Mouse (Mus musculus): ENCODE results near the gene Mettl24. TPM values are rescaled to one million over a fixed set of nuclear protein-coding genes. Genes with fewer than 3 reads are reported as not detected.

Gene Mettl24
- not detected for total RNA-seq (2018; cell fraction: chromatin; rRNA removed)
- total RNA-seq (2018; cell fraction: cytosol; rRNA removed): not detected
- total RNA-seq (2018; cell fraction: nucleus; rRNA removed): not detected
- not detected in 3 replicates for polyA plus RNA-seq (2018)

DNA sequence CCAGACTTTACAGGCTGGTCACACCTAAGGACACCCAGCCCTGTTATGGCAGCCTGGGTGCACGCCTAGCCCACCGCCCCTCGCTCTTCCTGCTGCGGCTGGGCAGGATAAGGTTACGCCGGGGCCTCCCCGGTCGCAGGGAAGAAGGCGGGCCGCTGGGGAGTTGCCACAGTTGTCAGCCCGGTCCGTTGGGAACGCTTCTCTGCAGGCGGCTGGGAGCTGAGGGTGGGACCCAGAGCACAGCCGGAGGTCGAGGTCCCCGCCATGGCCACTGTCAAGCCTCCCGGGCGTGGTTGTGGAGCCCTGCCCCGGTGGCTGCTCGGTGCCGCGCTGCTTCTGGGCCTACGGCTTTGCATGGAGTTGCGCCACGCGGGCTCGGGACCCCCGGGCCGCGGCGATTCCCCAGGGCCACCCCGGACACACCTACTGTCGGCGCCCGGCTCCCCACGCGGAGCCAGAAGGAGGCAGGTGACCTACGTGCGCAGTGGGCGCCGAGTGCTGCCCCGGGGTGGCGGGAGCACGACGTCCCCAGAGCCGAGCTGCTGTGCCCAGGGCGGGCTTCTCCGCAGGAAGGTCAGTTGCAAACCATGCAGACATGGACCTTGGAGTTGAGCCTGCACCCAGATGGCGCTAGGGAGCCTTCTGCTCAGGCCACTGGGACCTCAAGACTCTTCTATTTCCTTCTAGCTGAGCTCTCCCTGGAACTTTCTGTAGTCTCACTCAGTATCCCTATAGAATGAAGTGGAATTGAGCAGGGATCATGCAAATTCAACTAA is at the start of gene Mettl24:
Mettl24 (plus strand) TSS at position 191 of the 776 bp plus-strand sequence.
- WGBS (ENCODE audit: missing documents): 2% methylated on average over 50 of the region's 50 CpGs
- Histone ChIP-seq H3K79me2 (ENCODE audit: inconsistent target) (no peaks in the 10 kb centered on the region), H3K36me3 (ENCODE audit: inconsistent target) (no peaks in the 10 kb centered on the region), H3K27ac (no peak within 1 kb of the TSS), H3K4me3 (ENCODE audit: inconsistent target) (no peak within 1 kb of the TSS)

DNA sequence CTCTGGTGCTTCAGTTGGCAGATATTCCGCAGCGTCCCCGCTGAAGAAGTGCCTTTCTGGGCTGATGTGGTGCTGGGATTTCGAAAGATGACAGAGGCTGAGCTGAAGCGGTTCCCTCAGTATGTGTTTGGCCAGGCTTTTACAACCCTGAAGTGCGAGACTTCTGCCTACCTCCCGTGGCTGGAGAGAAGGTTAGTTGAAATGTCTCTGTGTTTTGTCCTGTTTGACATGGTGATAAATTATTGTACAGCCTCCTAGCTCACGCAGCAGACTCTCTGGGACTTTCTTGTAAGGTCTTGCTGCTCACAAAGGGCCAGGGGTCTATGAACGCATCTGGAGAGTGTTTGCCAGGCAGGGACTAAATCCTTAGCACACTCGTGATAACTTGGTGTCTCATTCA is 45.8 kb upstream of the Mettl24 start:
- Histone ChIP-seq H3K79me2 (ENCODE audit: inconsistent target) (no peaks in the 10 kb centered on the region), H3K36me3 (ENCODE audit: inconsistent target) (no peaks in the 10 kb centered on the region), H3K27ac (no peak overlapping the region), H3K4me3 (ENCODE audit: inconsistent target) (no peak overlapping the region)
- WGBS (ENCODE audit: missing documents): 77% methylated on average over 10 of the region's 10 CpGs

DNA sequence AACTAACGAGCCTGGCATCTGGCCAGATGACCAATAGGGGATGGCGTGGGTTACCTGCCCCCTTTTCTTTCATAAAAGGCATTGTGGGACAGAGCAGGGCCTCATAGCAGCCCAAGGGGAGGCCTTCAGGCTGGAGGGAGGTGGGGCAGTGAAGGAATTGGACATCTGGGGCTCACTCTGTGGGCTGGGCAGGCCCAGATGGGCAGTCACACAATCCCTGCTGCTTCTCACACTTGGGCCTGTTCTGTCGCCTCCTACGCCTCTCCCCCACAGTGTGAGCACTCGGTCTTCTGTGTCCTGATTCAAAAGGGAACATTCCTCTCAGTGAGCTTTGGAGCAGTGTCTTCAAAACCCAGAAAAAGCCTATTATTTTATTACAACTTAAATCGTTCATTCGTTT is 44.8 kb upstream of the Mettl24 start:
- Histone ChIP-seq H3K4me3 (ENCODE audit: inconsistent target) (no peak overlapping the region), H3K79me2 (ENCODE audit: inconsistent target) (no peaks in the 10 kb centered on the region), H3K27ac (no peak overlapping the region), H3K36me3 (ENCODE audit: inconsistent target) (no peaks in the 10 kb centered on the region)
- WGBS (ENCODE audit: missing documents): 87% methylated on average over 7 of the region's 7 CpGs

GRCm38 (mm10) chr10:40638823-40639819 is 44.0 kb upstream of the Mettl24 start:
- Histone ChIP-seq H3K27ac (no peak overlapping the region), H3K4me3 (ENCODE audit: inconsistent target) (no peak overlapping the region), H3K79me2 (ENCODE audit: inconsistent target) (no peaks in the 10 kb centered on the region), H3K36me3 (ENCODE audit: inconsistent target) (no peaks in the 10 kb centered on the region)
- WGBS (ENCODE audit: missing documents): 86% methylated on average over 26 of the region's 26 CpGs

DNA sequence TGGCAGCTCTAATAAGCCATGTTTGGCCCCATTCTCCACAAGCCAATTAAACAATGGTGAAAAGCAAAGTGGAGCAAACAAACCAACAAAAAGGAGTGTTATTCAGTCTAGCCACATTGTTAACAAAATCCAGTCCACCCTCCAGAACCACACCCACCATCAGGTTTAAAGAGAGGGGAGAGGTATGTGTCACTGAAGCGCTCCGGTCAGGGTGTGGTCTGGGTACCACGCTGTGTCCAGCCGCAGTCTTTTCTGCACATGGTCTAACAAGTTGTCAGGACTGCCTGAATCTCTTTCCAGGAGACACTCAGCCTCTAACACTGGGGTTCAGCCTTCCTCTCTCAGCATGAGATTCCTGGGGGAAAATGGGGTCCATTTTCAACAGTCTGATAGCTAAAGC is 42.7 kb upstream of the Mettl24 start:
- 89% methylated on average over 4 of the region's 4 CpGs for WGBS (ENCODE audit: missing documents)
- H3K27ac ChIP-seq: no peak overlapping the region
- no peak overlapping the region for H3K4me3 ChIP-seq (ENCODE audit: inconsistent target)
- no peaks in the 10 kb centered on the region for H3K79me2 ChIP-seq (ENCODE audit: inconsistent target)
- no peaks in the 10 kb centered on the region for H3K36me3 ChIP-seq (ENCODE audit: inconsistent target)

DNA sequence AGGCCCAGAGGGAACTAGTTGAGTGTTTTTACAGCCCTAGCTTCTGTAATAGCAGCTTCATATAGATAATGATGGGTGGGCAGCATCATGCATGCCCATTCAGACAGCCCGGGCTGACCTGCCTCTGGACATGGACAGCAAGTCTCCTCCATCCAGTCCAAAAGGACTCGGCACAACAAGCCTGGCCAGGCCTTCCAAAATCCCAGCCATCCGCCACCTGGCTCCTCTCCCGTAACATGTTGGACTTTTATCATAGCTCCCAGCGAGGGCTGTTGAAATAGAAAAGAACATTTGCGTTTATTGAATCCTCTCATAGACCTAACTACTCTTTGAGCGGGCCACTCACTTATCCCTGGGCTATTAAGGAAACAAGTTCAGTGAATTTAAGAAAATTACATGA is 41.2 kb upstream of the Mettl24 start:
- WGBS (ENCODE audit: missing documents): 90% methylated on average over 7 of the region's 7 CpGs
- Histone ChIP-seq H3K79me2 (ENCODE audit: inconsistent target) (no peaks in the 10 kb centered on the region), H3K36me3 (ENCODE audit: inconsistent target) (no peaks in the 10 kb centered on the region), H3K4me3 (ENCODE audit: inconsistent target) (no peak overlapping the region), H3K27ac (no peak overlapping the region)

- Histone ChIP-seq H3K36me3 (ENCODE audit: inconsistent target) (no peaks in the 10 kb centered on the region), H3K27ac (no peak overlapping the region), H3K4me3 (ENCODE audit: inconsistent target) (no peak overlapping the region), H3K79me2 (ENCODE audit: inconsistent target) (no peaks in the 10 kb centered on the region)
- 72% methylated on average over 5 of the region's 5 CpGs for WGBS (ENCODE audit: missing documents)
Measured at GRCm38 (mm10) chr10:40643126-40643525, 40.0 kb upstream of the Mettl24 start.

DNA sequence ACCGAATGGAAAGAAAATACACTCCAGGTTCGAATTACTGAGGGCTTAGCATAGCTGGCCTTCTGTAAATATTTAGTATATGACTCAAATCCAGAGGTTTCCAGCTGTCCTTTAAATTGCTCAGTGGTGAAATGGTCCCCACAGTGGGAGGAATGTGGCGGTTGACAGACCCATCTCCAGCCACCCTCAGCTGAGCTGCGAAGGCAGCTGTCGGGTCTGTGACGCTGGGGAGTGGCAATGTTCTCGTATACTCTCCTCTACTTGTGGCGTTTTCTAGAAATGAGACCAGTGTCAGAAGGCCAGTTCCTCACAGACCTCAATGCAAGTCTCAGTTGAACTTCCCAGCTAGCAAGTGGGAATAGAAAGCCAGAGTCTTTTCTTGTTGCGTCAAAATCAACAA is 38.6 kb upstream of the Mettl24 start:
- 81% methylated on average over 9 of the region's 9 CpGs for whole genome bisulfite sequencing (ENCODE audit: missing documents)
- H3K36me3 ChIP-seq (ENCODE audit: inconsistent target): no peaks in the 10 kb centered on the region
- no peak overlapping the region for H3K4me3 ChIP-seq (ENCODE audit: inconsistent target)
- no peaks in the 10 kb centered on the region for H3K79me2 ChIP-seq (ENCODE audit: inconsistent target)
- H3K27ac ChIP-seq: no peak overlapping the region

DNA sequence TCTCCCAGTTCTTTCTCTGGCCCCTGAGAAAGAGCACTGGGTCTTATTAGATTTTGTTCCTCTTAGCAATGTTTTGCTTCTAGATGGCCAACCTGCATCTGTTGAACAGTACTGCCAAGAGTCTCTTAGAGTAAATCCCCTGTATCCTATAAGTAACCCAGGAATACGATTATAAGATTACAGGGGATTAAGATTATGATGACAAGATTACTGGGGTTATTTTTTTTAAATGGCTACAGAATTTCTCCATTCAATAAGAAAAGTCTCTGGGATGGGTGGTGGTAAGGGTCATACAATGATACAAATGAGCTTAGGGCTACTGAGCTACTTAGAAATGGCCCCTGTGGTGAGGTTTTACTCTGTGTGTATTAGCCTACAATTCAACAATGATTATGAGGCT is 37.7 kb upstream of the Mettl24 start:
- no peak overlapping the region for H3K27ac ChIP-seq
- 73% methylated on average over 1 of the region's 1 CpGs for WGBS (ENCODE audit: missing documents)
- no peak overlapping the region for H3K4me3 ChIP-seq (ENCODE audit: inconsistent target)
- no peaks in the 10 kb centered on the region for H3K79me2 ChIP-seq (ENCODE audit: inconsistent target)
- H3K36me3 ChIP-seq (ENCODE audit: inconsistent target): no peaks in the 10 kb centered on the region

GRCm38 (mm10) chr10:40648776-40649175 is 34.3 kb upstream of the Mettl24 start:
- Histone ChIP-seq H3K79me2 (ENCODE audit: inconsistent target) (no peaks in the 10 kb centered on the region), H3K4me3 (ENCODE audit: inconsistent target) (no peak overlapping the region), H3K27ac (no peak overlapping the region), H3K36me3 (ENCODE audit: inconsistent target) (no peaks in the 10 kb centered on the region)
- 82% methylated on average over 12 of the region's 12 CpGs for WGBS (ENCODE audit: missing documents)

DNA sequence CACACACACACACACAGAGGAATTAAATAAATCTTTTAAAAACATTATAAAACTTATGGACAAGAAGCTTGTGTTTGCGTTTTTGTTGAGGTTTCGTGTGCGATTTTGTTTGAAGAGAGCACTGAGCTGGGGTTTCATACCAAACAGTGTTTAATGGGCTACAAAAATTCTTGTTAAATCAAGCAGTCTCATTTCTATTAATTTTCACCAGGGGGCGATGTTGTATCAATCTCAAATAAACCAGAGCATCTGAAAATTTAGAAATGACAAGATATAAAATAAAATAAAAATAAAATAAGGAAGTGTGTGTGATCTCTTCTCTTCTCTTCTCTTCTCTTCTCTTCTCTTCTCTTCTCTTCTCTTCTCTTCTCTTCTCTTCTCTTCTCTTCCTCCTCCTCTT is 33.4 kb upstream of the Mettl24 start:
- Histone ChIP-seq H3K27ac (no peak overlapping the region), H3K36me3 (ENCODE audit: inconsistent target) (no peaks in the 10 kb centered on the region), H3K4me3 (ENCODE audit: inconsistent target) (no peak overlapping the region), H3K79me2 (ENCODE audit: inconsistent target) (no peaks in the 10 kb centered on the region)
- WGBS (ENCODE audit: missing documents): 44% methylated on average over 4 of the region's 4 CpGs

DNA sequence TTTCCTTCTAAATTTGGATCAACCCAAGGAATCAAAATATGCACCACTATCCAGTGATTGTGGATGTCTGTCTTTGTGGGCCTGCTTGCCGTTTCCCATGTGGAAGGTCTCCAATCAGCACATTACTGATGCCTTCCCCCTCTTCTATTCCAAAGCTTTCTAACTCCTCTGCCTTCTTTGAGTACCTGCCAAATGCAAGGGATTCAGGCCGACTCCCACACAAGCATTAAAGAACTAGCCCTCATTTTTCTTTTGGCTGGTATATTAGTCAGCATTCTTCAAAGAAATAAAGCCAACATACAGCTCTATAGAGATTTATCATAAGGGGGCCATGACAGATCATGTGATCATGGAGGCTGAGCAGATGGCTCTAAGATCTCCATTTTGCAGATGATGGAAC is 31.4 kb upstream of the Mettl24 start:
- no peaks in the 10 kb centered on the region for H3K79me2 ChIP-seq (ENCODE audit: inconsistent target)
- H3K36me3 ChIP-seq (ENCODE audit: inconsistent target): no peaks in the 10 kb centered on the region
- no peak overlapping the region for H3K4me3 ChIP-seq (ENCODE audit: inconsistent target)
- WGBS (ENCODE audit: missing documents): 91% methylated on average over 2 of the region's 2 CpGs
- H3K27ac ChIP-seq: no peak overlapping the region

- Histone ChIP-seq H3K36me3 (ENCODE audit: inconsistent target) (no peaks in the 10 kb centered on the region), H3K27ac (no peak overlapping the region), H3K79me2 (ENCODE audit: inconsistent target) (no peaks in the 10 kb centered on the region), H3K4me3 (ENCODE audit: inconsistent target) (no peak overlapping the region)
- WGBS (ENCODE audit: missing documents): 80% methylated on average over 3 of the region's 3 CpGs
Measured at GRCm38 (mm10) chr10:40665270-40665669, 17.8 kb upstream of the Mettl24 start.

DNA sequence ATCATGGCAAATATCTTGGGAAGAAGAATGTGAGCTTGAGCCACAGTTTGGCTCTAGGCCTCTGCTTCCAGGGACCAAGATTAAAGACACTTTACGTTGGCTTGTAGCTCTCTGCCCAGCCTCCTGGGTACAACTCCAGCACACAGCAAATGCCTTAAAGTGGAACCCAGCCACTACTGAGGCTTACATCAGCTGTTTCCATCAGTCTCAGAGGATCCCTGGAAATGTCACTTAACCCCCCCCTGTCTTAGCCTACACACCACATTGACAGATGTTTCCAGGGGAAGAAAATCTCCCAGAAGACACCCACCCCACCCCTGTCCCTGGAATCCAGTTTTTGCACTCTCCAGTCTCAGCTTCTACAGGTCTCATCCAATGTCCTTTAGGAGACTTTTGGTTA is 16.1 kb upstream of the Mettl24 start:
- 73% methylated on average over 1 of the region's 1 CpGs for WGBS (ENCODE audit: missing documents)
- Histone ChIP-seq H3K36me3 (ENCODE audit: inconsistent target) (no peaks in the 10 kb centered on the region), H3K4me3 (ENCODE audit: inconsistent target) (no peak overlapping the region), H3K79me2 (ENCODE audit: inconsistent target) (no peaks in the 10 kb centered on the region), H3K27ac (no peak overlapping the region)

DNA sequence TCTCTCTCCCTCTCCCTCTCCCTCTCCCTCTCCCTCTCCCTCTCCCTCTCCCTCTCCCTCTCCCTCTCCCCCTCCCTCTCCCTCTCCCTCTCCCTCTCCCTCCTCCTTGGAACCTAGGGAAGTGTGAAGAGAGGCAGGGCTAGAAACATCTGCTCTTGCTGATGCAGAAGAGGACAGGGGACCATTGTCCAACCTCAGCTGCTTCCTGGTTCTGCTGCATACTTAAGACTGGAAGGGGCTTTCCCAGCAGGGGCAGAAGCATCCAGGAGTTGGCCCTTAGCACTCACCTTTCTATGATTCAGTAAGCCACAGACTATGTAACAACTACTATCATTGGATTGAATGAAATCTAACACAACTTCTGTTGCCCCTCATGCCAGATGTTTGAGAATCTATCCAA is 14.4 kb upstream of the Mettl24 start:
- no peak overlapping the region for H3K4me3 ChIP-seq (ENCODE audit: inconsistent target)

More for the DNA sequence above, 14.4 kb upstream of the Mettl24 start:
- no peaks in the 10 kb centered on the region for H3K36me3 ChIP-seq (ENCODE audit: inconsistent target)
- no peaks in the 10 kb centered on the region for H3K79me2 ChIP-seq (ENCODE audit: inconsistent target)
- H3K27ac ChIP-seq: no peak overlapping the region

Data from macrophage (primary cell).